In genomic region chr5:43234321-43235185, GRCm38 (mm10) we compare ENCODE assay signal across 8 mouse cellular contexts. TPM values are rescaled to one million over a fixed set of nuclear protein-coding genes. Genes with fewer than 3 reads are reported as not detected.
DNase-seq lines count a peak whose midpoint lies in the region; ATAC-seq and TF ChIP-seq lines count a peak whose summit lies in the region.

No protein-coding gene starts in this region.

- H3K4me1 ChIP-seq in cerebellum, adult 2 months (ENCODE audit: control insufficient read depth, insufficient read depth, low read length), result peaks cover 4% of the 10 kb centered on the region; the same call in 1 of the 2 replicates
- H3K4me1 ChIP-seq in hindbrain, embryonic 16.5 days (ENCODE audit: control insufficient read depth, insufficient read depth, low read depth, low read length), result peaks cover 9% of the 10 kb centered on the region
- H3K4me1 ChIP-seq in midbrain, embryonic 12.5 days, result peaks cover 10% of the 10 kb centered on the region; the same call in 1 of the 2 replicates
- 0 out of 2 replicates have a peak, but pooled peaks cover 2% of the 10 kb centered on the region for H3K4me1 ChIP-seq in small intestine, adult 2 months (ENCODE audit: control insufficient read depth, insufficient read depth, insufficient read length, low read length)

- H3K9ac ChIP-seq in hindbrain, embryonic 16.5 days (ENCODE audit: low read depth, low read length), result peak overlapping the region; percentile 99
- peak overlapping the region; percentile 96 for H3K9ac ChIP-seq in midbrain, embryonic 12.5 days (replicated peaks)

- H3K4me3 ChIP-seq in cerebellum, adult 2 months (replicated peaks; ENCODE audit: insufficient read depth, low read depth, low read length), result peak overlapping the region; percentile 87
- H3K4me3 ChIP-seq in hindbrain, embryonic 16.5 days (ENCODE audit: low read length), result peak overlapping the region; percentile 100
- peak overlapping the region; percentile 94 for H3K4me3 ChIP-seq in midbrain, embryonic 12.5 days
- peak overlapping the region; percentile 87 for H3K4me3 ChIP-seq in small intestine, adult 2 months (ENCODE audit: low read depth, low read length)

- peak overlapping the region; percentile 74 for H3K4me2 ChIP-seq in hindbrain, embryonic 16.5 days (ENCODE audit: low read length)
- peak overlapping the region; percentile 80 for H3K4me2 ChIP-seq in midbrain, embryonic 12.5 days (replicated peaks)

- peak overlapping the region; percentile 100 for H3K27ac ChIP-seq in cerebellum, adult 2 months (ENCODE audit: insufficient read depth, low read length)
- H3K27ac ChIP-seq in hindbrain, embryonic 16.5 days (ENCODE audit: low read depth, low read length), result peak overlapping the region; percentile 100
- peak overlapping the region; percentile 99 for H3K27ac ChIP-seq in midbrain, embryonic 12.5 days (replicated peaks)
- peak overlapping the region; percentile 97 for H3K27ac ChIP-seq in small intestine, adult 2 months (ENCODE audit: insufficient read depth, low read depth, low read length)

- TF ChIP-seq CTCF in cerebellum, adult 2 months (IDR thresholded peaks at IDR 0.05; ENCODE audit: borderline replicate concordance, insufficient read depth, low read depth, low read length), result no peak
- TF ChIP-seq CTCF in small intestine, adult 2 months (IDR thresholded peaks at IDR 0.05; ENCODE audit: extremely low read depth, insufficient read length, insufficient replicate concordance, low read depth, low read length), result no peak

- H3K27me3 ChIP-seq in cerebellum, adult 2 months (ENCODE audit: control insufficient read depth, insufficient read depth, low read length), result no peaks in the 10 kb centered on the region
- no peaks in the 10 kb centered on the region for H3K27me3 ChIP-seq in hindbrain, embryonic 16.5 days (replicated peaks; ENCODE audit: control insufficient read depth, insufficient read depth, low read length)
- H3K27me3 ChIP-seq in midbrain, embryonic 12.5 days, result no peaks in the 10 kb centered on the region
- no peaks in the 10 kb centered on the region for H3K27me3 ChIP-seq in small intestine, adult 2 months (ENCODE audit: control insufficient read depth, insufficient read depth, low read length)

- no peaks in the 10 kb centered on the region for H3K9me3 ChIP-seq in hindbrain, embryonic 16.5 days (ENCODE audit: control insufficient read depth, low read length)
- H3K9me3 ChIP-seq in midbrain, embryonic 12.5 days, result no peaks in the 10 kb centered on the region

- H3K36me3 ChIP-seq in hindbrain, embryonic 16.5 days (ENCODE audit: control insufficient read depth, insufficient read depth, low read length), result no peaks in the 10 kb centered on the region
- no peaks in the 10 kb centered on the region for H3K36me3 ChIP-seq in midbrain, embryonic 12.5 days
- peaks cover 6% of the 10 kb centered on the region for H3K36me3 ChIP-seq in small intestine, adult 2 months (ENCODE audit: control insufficient read depth, insufficient read depth, low read length)

- intact Hi-C loops in left cerebral cortex, postnatal 36 days (cut with DNase I), result loop anchor here (10.0 kb wide), 3 partner anchors 820 to 1350 kb away; no protein-coding TSS in a partner anchor

- DNase-seq in R1 (ENCODE audit: low read depth, low spot score), result peak; percentile 16
- DNase-seq in cerebellum, adult 2 months, result peak; percentile 61 to 74
- DNase-seq in frontal cortex, postnatal 36 days (ENCODE audit: low spot score in 2 of 2), result peak; percentile 30 to 45
- DNase-seq in left cerebral cortex, postnatal 36 days (ENCODE audit: low spot score in 2 of 2), result peak; percentile 42 to 65

- under 1% methylated on average over 106 of the region's 113 CpGs for WGBS in cerebellum, adult 2 months
- 1% methylated on average over 53 of the region's 113 CpGs for WGBS in hindbrain, embryonic 16.5 days
- under 1% methylated on average over 106 of the region's 113 CpGs for WGBS in midbrain, embryonic 12.5 days
- WGBS in small intestine, adult 2 months, result 1% methylated on average over 113 of the region's 113 CpGs

- peak; percentile 19 for ATAC-seq in hindbrain, embryonic 16.5 days
- ATAC-seq in midbrain, embryonic 12.5 days (ENCODE audit: low FRiP score, low read depth), result peak; percentile 8; the same call in 1 of the 2 replicates
- no peak for ATAC-seq in megakaryocyte progenitor cell, adult 5-6 weeks (replicated peaks; ENCODE audit: poor library complexity)

- TF ChIP-seq POLR2A in cerebellum, adult 2 months (IDR thresholded peaks at IDR 0.05; ENCODE audit: borderline replicate concordance, insufficient read depth, low read length), result no peak
- no peak for TF ChIP-seq POLR2A in small intestine, adult 2 months (IDR thresholded peaks at IDR 0.05; ENCODE audit: low read depth, low read length)

RNA-seq across cellular contexts. Expression of gene Cpeb2, which starts 1.6 kb away (rescaled TPM):
- polyA plus RNA-seq in cerebellum, adult 2 months (2012; rRNA removed), result 31.1 and 31.8 TPM in 2 replicates
- 13.2 and 14.6 TPM in 2 replicates for polyA plus RNA-seq in hindbrain, embryonic 16.5 days (2015; fragmentation: Nextera tagmentation; extraction: Ambion mirVana)
- total RNA-seq in left cerebral cortex, postnatal 36 days (2021), result 10 to 100 TPM; 55.2 to 58.8 TPM
- 9.5 and 9.8 TPM in 2 replicates for polyA plus RNA-seq in midbrain, embryonic 12.5 days (2016; fragmentation: Nextera tagmentation; extraction: Ambion mirVana)
- polyA plus RNA-seq in small intestine, adult 2 months (2012; rRNA removed), result 24.5 and 54.3 TPM in 2 replicates
- 6.8 and 7.2 TPM in 2 replicates for total RNA-seq in megakaryocyte progenitor cell, adult 5-6 weeks (2015)
- 1.2 and 1.9 TPM in 2 replicates for total RNA-seq in megakaryocyte progenitor cell, adult 5-6 weeks (2017)

Comparison
In these comparisons a context has a peak if more than half of its experiments do, and no peak if none do; other contexts are left out.
1. DNase-seq: peak in every context shown above with its lines; median percentile 68 in cerebellum, adult 2 months; 54 in left cerebral cortex, postnatal 36 days; 38 in frontal cortex, postnatal 36 days; 16 in R1.